Mouse (Mus musculus) bone marrow macrophage, adult 2 months (primary cell): ENCODE results near the gene Ctnna2.

ENCODE experiments used
- CTCF ChIP-seq: IDR thresholded peaks from 2 replicates; pipeline ENCODE4 v1.5.1; 2012; ENCODE audit warnings: low read depth, mild to moderate bottlenecking, low read length, moderate library complexity
- POLR2A ChIP-seq: IDR thresholded peaks from 2 replicates; pipeline ENCODE4 v1.6.1; 2012; ENCODE audit warnings: mild to moderate bottlenecking, low read depth, low read length, borderline replicate concordance

DNA sequence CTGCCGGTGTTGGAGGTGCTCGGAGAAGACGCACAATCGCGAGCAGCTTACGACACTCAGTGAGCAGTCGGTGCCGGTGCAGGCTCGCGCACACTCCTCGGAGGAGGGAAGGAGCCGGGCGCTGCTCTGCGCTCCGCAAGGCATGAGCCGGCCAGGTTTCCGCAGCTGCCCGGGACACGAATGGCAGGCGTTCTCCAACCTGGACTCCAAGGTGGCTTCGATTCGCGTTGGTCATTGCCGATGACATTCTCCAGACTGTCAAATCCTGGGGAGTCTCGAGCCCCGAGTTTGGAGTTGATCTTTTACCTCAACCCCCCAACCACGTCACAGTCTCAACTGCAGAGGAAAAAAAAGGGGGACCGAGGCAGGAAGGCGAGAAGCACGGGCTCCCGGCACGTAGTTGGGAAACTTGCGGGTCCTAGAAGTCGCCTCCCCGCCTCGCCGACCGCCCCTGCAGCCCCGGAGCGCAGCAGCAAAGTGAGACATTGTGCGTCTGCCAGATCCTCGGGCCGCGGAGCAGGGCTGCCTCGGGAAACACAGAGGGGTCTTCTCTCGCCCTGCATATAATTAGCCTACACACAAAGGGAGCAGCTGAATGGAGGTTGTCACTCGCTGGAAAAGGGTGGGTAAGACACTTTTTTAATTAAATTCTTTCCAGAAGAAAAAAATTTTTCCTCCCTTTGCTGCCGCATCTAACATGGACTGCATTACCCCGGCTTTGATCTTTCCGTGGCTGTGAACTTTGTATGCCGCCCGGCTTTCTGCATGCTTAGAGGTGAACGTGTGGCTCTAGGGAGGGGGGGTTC, 736.7 kb downstream of the Ctnna2 start, which contains the start of gene Lrrtm1:
- TF ChIP-seq CTCF, result no peak
- TF ChIP-seq POLR2A, result no peak
